ENCODE assay signal across 22 mouse cellular contexts in the genomic region with DNA sequence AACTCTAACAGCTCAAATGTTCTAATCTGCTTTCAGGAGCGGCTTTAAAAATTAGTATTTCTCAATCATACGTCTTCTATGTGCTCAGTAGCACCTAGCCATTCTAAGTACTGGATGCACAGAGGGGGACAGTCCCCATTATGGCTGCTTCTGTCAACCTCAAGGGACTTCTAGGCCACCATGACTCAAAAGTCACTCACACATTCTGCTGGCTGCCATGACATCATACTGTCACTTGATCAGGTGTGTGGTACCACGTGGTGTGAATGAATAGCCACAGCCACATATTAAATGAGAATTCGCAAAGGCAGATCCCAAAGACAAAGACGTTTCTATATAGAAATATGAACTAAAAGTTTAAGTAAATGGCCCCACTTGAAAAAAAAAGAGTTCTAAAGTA.
DNase-seq lines count a peak whose midpoint lies in the region; ATAC-seq and TF ChIP-seq lines count a peak whose summit lies in the region.
"Had no signal": no experiment of that assay in that cellular context is flagged by ENCODE, and none has a peak within 500 bp of the region (broad histone marks: within the 10 kb centered on the region; RNA-seq: fewer than 3 reads in every experiment).

No protein-coding gene starts in this region.

- no peak overlapping the region for H3K4me3 ChIP-seq in lung, embryonic 16.5 days (ENCODE audit: low read length)
- H3K4me3 ChIP-seq in lung, adult 2 months (replicated peaks; ENCODE audit: extremely low read depth, low read depth, low read length) = no peak overlapping the region
- H3K4me3 ChIP-seq in CH12.LX (replicated peaks in 1 of 3; ENCODE audit: low read depth in 2 of 3, low read length in 2 of 3, poor library complexity in 1 of 3) = peak overlapping the region in 2 of 3 experiments; percentile 13 to 49
- H3K4me3 ChIP-seq in limb, embryonic 14.5 days (replicated peaks; ENCODE audit: low read length) = no peak overlapping the region
- no peak overlapping the region for H3K4me3 ChIP-seq in forebrain, embryonic 14.5 days (ENCODE audit: low read depth, low read length)
- H3K4me3 ChIP-seq: embryonic facial prominence, embryonic 15.5 days; heart, embryonic 10.5 days; hindbrain, embryonic 10.5 days; kidney, embryonic 15.5 days; neural tube, embryonic 12.5 days; stomach, embryonic 15.5 days had no signal

- H3K27ac ChIP-seq in lung, embryonic 16.5 days (ENCODE audit: low read length) = peak overlapping the region; percentile 59
- H3K27ac ChIP-seq in CH12.LX (ENCODE audit: insufficient read depth, low read depth) = peak overlapping the region; percentile 98
- 0 out of 2 replicates have a peak overlapping the region, but pooled peaks have one; percentile 2 for H3K27ac ChIP-seq in limb, embryonic 14.5 days (replicated peaks; ENCODE audit: low read depth, low read length)
- H3K27ac ChIP-seq in forebrain, embryonic 14.5 days (ENCODE audit: low read depth, low read length) = no peak overlapping the region
- H3K27ac ChIP-seq: embryonic facial prominence, embryonic 15.5 days; kidney, embryonic 15.5 days; neural tube, embryonic 12.5 days had no signal

- ATAC-seq in lung, embryonic 16.5 days (ENCODE audit: low read depth) = no peak
- no peak for ATAC-seq in limb, embryonic 14.5 days (ENCODE audit: low FRiP score, low read depth)
- no peak for ATAC-seq in forebrain, embryonic 14.5 days
- ATAC-seq: forebrain, postnatal 0 days had no signal

- H3K36me3 ChIP-seq in lung, embryonic 16.5 days (ENCODE audit: control insufficient read depth, insufficient read depth, low read length) = no peaks in the 10 kb centered on the region
- peaks cover 0 to 4% of the 10 kb centered on the region in 2 experiments for H3K36me3 ChIP-seq in CH12.LX (replicated peaks in 1 of 2; ENCODE audit: control insufficient read depth in 1 of 2, insufficient read depth in 1 of 2, low read length in 1 of 2)
- H3K36me3 ChIP-seq in limb, embryonic 14.5 days (ENCODE audit: control insufficient read depth, insufficient read depth, low read length) = no peaks in the 10 kb centered on the region
- H3K36me3 ChIP-seq in forebrain, embryonic 14.5 days (ENCODE audit: control insufficient read depth, insufficient read depth, low read length) = no peaks in the 10 kb centered on the region
- H3K36me3 ChIP-seq: embryonic facial prominence, embryonic 15.5 days; heart, embryonic 10.5 days; hindbrain, embryonic 10.5 days; kidney, embryonic 15.5 days; neural tube, embryonic 12.5 days; stomach, embryonic 15.5 days had no signal

- DNase-seq in lung, adult 2 months = no peak
- peak; percentile 97 for DNase-seq in CH12.LX (ENCODE audit: extremely low read depth)
- DNase-seq in limb, embryonic 14.5 days (ENCODE audit: low spot score) = no peak
- DNase-seq in kidney, adult 11 months = no peak
- no peak for DNase-seq in forebrain, embryonic 14.5 days (ENCODE audit: low spot score)
- DNase-seq in cerebellum, adult 8-10 months = no peak
- DNase-seq: adrenal gland, postnatal 25 days; cerebellum, adult 11-12 months; cerebellum, postnatal 36 days; forebrain, postnatal 0 days; gastrocnemius, postnatal 36 days; kidney, postnatal 4 days; lung, adult 18-20 months; thymus, adult 18-20 months had no signal

- no peak overlapping the region for H3K9ac ChIP-seq in lung, embryonic 16.5 days (ENCODE audit: low read length)
- H3K9ac ChIP-seq in CH12.LX (ENCODE audit: insufficient read depth, low read depth) = peak overlapping the region; percentile 76
- H3K9ac ChIP-seq in limb, embryonic 14.5 days (ENCODE audit: low read depth, low read length, severe bottlenecking) = no peak overlapping the region
- no peak overlapping the region for H3K9ac ChIP-seq in forebrain, embryonic 14.5 days (ENCODE audit: low read length)
- H3K9ac ChIP-seq: embryonic facial prominence, embryonic 15.5 days; forebrain, postnatal 0 days; kidney, embryonic 15.5 days; neural tube, embryonic 12.5 days; stomach, embryonic 15.5 days had no signal

- H3K79me2 ChIP-seq in CH12.LX (replicated peaks; ENCODE audit: control insufficient read depth, extremely low read depth, insufficient read depth, poor library complexity, severe bottlenecking) = no peaks in the 10 kb centered on the region; the same call in none of the 2 replicates

- 69% methylated on average over 5 of the region's 5 CpGs for WGBS in lung, embryonic 16.5 days
- WGBS in lung, adult 2 months = 78% methylated on average over 5 of the region's 5 CpGs
- whole genome bisulfite sequencing in limb, embryonic 14.5 days = 66% methylated on average over 5 of the region's 5 CpGs
- 90% methylated on average over 5 of the region's 5 CpGs for WGBS in forebrain, embryonic 14.5 days

- in situ Hi-C loops in CH12.LX (cut with MboI; ENCODE audit: low pct_ligation_motif_present, low pct_unique_long_range_greater_than_20kb, low sequenced_read_pairs) = loop anchor here (10.0 kb wide), 1 partner anchor 180 kb away; no protein-coding TSS in a partner anchor

- no peak overlapping the region for H3K4me2 ChIP-seq in lung, embryonic 16.5 days (ENCODE audit: low read depth, low read length)
- H3K4me2 ChIP-seq in CH12.LX (ENCODE audit: insufficient read depth, low read depth, poor library complexity, severe bottlenecking) = peak overlapping the region; percentile 73
- H3K4me2 ChIP-seq in limb, embryonic 14.5 days (replicated peaks; ENCODE audit: low read depth, low read length, severe bottlenecking) = no peak overlapping the region
- H3K4me2 ChIP-seq in forebrain, embryonic 14.5 days (ENCODE audit: low read length) = no peak overlapping the region
- H3K4me2 ChIP-seq: embryonic facial prominence, embryonic 15.5 days; neural tube, embryonic 12.5 days had no signal

- TF ChIP-seq EP300 in CH12.LX (IDR thresholded peaks at IDR 0.05; ENCODE audit: low read length) = peak; percentile 97

- no peak for TF ChIP-seq POLR2A in lung, adult 2 months (IDR thresholded peaks at IDR 0.05; ENCODE audit: borderline replicate concordance, extremely low read depth, low read depth, low read length)
- peak; percentile 40; the same call in 1 of the 2 replicates for TF ChIP-seq POLR2A in CH12.LX (IDR thresholded peaks at IDR 0.05; ENCODE audit: low read depth, low read length)
- no peak for TF ChIP-seq POLR2A in limb, embryonic 14.5 days (IDR thresholded peaks at IDR 0.05; ENCODE audit: borderline replicate concordance, extremely low read depth, insufficient read depth, insufficient read length)

- peaks cover 15% of the 10 kb centered on the region for H3K4me1 ChIP-seq in lung, embryonic 16.5 days (replicated peaks; ENCODE audit: control insufficient read depth, insufficient read depth, low read length)
- peaks cover 11% of the 10 kb centered on the region for H3K4me1 ChIP-seq in lung, adult 2 months (ENCODE audit: control insufficient read depth, insufficient read depth, low read length)
- peaks cover 39 to 73% of the 10 kb centered on the region in 2 experiments for H3K4me1 ChIP-seq in CH12.LX (ENCODE audit: control insufficient read depth in 1 of 2, insufficient read depth in 2 of 2)
- H3K4me1 ChIP-seq in limb, embryonic 14.5 days (ENCODE audit: control insufficient read depth, insufficient read depth, low read length) = peaks cover 65% of the 10 kb centered on the region
- no peaks in the 10 kb centered on the region for H3K4me1 ChIP-seq in forebrain, embryonic 14.5 days (ENCODE audit: control insufficient read depth, insufficient read depth, low read length)

- H3K9me3 ChIP-seq in lung, embryonic 16.5 days (ENCODE audit: control insufficient read depth, low read length) = no peaks in the 10 kb centered on the region
- H3K9me3 ChIP-seq in CH12.LX (replicated peaks; ENCODE audit: low read length) = no peaks in the 10 kb centered on the region
- no peaks in the 10 kb centered on the region for H3K9me3 ChIP-seq in limb, embryonic 14.5 days (ENCODE audit: control insufficient read depth, low read length)
- H3K9me3 ChIP-seq in forebrain, embryonic 14.5 days (replicated peaks; ENCODE audit: control insufficient read depth, low read length) = no peaks in the 10 kb centered on the region
- H3K9me3 ChIP-seq: embryonic facial prominence, embryonic 15.5 days; G1E; heart, embryonic 10.5 days; hindbrain, embryonic 10.5 days; kidney, embryonic 15.5 days; neural tube, embryonic 12.5 days; stomach, embryonic 15.5 days had no signal

- no peaks in the 10 kb centered on the region for H3K27me3 ChIP-seq in lung, embryonic 16.5 days (ENCODE audit: control insufficient read depth, insufficient read depth, low read depth, low read length)
- no peaks in the 10 kb centered on the region for H3K27me3 ChIP-seq in CH12.LX (replicated peaks)
- no peaks in the 10 kb centered on the region for H3K27me3 ChIP-seq in limb, embryonic 14.5 days (ENCODE audit: control insufficient read depth, insufficient read depth, low read length)
- H3K27me3 ChIP-seq in forebrain, embryonic 14.5 days (replicated peaks; ENCODE audit: control insufficient read depth, insufficient read depth, low read length) = no peaks in the 10 kb centered on the region
- H3K27me3 ChIP-seq: neural tube, embryonic 12.5 days; stomach, embryonic 15.5 days had no signal

- TF ChIP-seq RAD21 in CH12.LX (IDR thresholded peaks at IDR 0.05; ENCODE audit: low read depth, low read length) = no peak; the same call in none of the 2 replicates

- TF ChIP-seq CTCF in lung, adult 2 months (IDR thresholded peaks at IDR 0.05; ENCODE audit: insufficient read depth, low read length) = no peak
- TF ChIP-seq CTCF in CH12.LX (conservative IDR thresholded peaks at IDR 0.05 in 1 of 2, IDR thresholded peaks at IDR 0.05 in 1 of 2; ENCODE audit: low read depth in 2 of 2, low read length in 2 of 2) = no peak

- dilution Hi-C loops in CH12.LX (cut with MboI; ENCODE audit: extremely low pct_ligation_motif_present, extremely low pct_unique_long_range_greater_than_20kb, low sequenced_read_pairs) = no loop called here

TF ChIP-seq in CH12.LX, 34 proteins besides CTCF, POLR2A, EP300 and RAD21 (continues in another document):
- TF ChIP-seq GABPA (IDR thresholded peaks at IDR 0.05; ENCODE audit: insufficient replicate concordance, low read depth, low read length) (peak; percentile 37), E2F4 (IDR thresholded peaks at IDR 0.05; ENCODE audit: insufficient replicate concordance, low read depth, low read length) (no peak), ETS1 (conservative IDR thresholded peaks at IDR 0.05; ENCODE audit: low read depth, low read length) (peak; percentile 99), MXI1 (IDR thresholded peaks at IDR 0.05; ENCODE audit: low read depth, low read length) (peak; percentile 90), TBP (conservative IDR thresholded peaks at IDR 0.05; ENCODE audit: low read depth, low read length) (0 out of 2 replicates have a peak, but pooled peaks have one; percentile 4), RCOR1 (conservative IDR thresholded peaks at IDR 0.05; ENCODE audit: low read depth, low read length) (peak; percentile 97), TCF12 (IDR thresholded peaks at IDR 0.05; ENCODE audit: low read depth, low read length) (peak; percentile 96), USF2 (conservative IDR thresholded peaks at IDR 0.05; ENCODE audit: low read depth, low read length) (peak; percentile 90), POLR2AphosphoS2 (IDR thresholded peaks at IDR 0.05; ENCODE audit: low read depth, low read length) (no peak), JUN (IDR thresholded peaks at IDR 0.05; ENCODE audit: insufficient read depth, low read depth, low read length) (peak; percentile 96), NELFE (IDR thresholded peaks at IDR 0.05; ENCODE audit: low read depth, low read length) (no peak)

Comparison
In these comparisons a context has a peak if more than half of its experiments do, and no peak if none do; other contexts are left out.
1. H3K4me3 ChIP-seq: peak in CH12.LX (2 of 3); none in lung, embryonic 16.5 days (single experiment), lung, adult 2 months (single experiment), limb, embryonic 14.5 days (single experiment) and forebrain, embryonic 14.5 days (single experiment).